Mouse (Mus musculus) embryonic facial prominence, embryonic 11.5 days (tissue): ENCODE measurements around the gene Rpgr. TPM values are rescaled to one million over a fixed set of nuclear protein-coding genes. Genes with fewer than 3 reads are reported as not detected.

Experiments
- ATAC-seq: fragments of 200-750 bp; cut with Nextera tagmentation; replicated peaks from 2 replicates; pipeline ENCODE4 v1.8.0; 2017; ENCODE audit warnings: low read depth; ENCODE audit not compliant: insufficient number of reproducible peaks, low FRiP score, low TSS enrichment
- DNase-seq: peaks from one replicate; pipeline ENCODE4 v3.0.0-alpha.2; 2015; ENCODE audit warnings: low spot score
- H3K27ac ChIP-seq: fragments of 300-500 bp; sonication (generic); replicated peaks from 2 replicates; pipeline ENCODE4 v1.5.1; 2014; ENCODE audit warnings: mild to moderate bottlenecking, low read depth, low read length, control low read depth
- H3K27me3 ChIP-seq: fragments of 300-500 bp; sonication (generic); 2 replicates; pipeline ENCODE4 v1.6.1; 2014; ENCODE audit warnings: mild to moderate bottlenecking, low read length, moderate library complexity, mixed read lengths; ENCODE audit not compliant: control insufficient read depth, insufficient read depth
- H3K36me3 ChIP-seq: fragments of 300-500 bp; sonication (generic); replicated peaks from 2 replicates; pipeline ENCODE4 v1.6.1; 2014; ENCODE audit warnings: low read depth, mild to moderate bottlenecking, low read length, moderate library complexity, mixed read lengths; ENCODE audit not compliant: control insufficient read depth, insufficient read depth
- H3K4me1 ChIP-seq: fragments of 300-500 bp; sonication (generic); 2 replicates; pipeline ENCODE4 v1.6.1; 2014; ENCODE audit warnings: low read length, mixed read lengths; ENCODE audit not compliant: control insufficient read depth, insufficient read depth
- H3K4me2 ChIP-seq: fragments of 300-500 bp; sonication (generic); 2 replicates; pipeline ENCODE4 v1.6.1; 2014; ENCODE audit warnings: low read depth, mild to moderate bottlenecking, control low read depth, low read length, moderate library complexity
- H3K4me3 ChIP-seq: fragments of 300-500 bp; sonication (generic); 2 replicates; pipeline ENCODE4 v1.5.1; 2014; ENCODE audit warnings: low read depth, low read length, control low read depth
- H3K9ac ChIP-seq: fragments of 300-500 bp; sonication (generic); replicated peaks from 2 replicates; pipeline ENCODE4 v1.6.1; 2014; ENCODE audit warnings: mild to moderate bottlenecking, control low read depth, low read length
- H3K9me3 ChIP-seq: fragments of 300-500 bp; sonication (generic); replicated peaks from 2 replicates; pipeline ENCODE4 v1.6.1; 2016; ENCODE audit warnings: mild to moderate bottlenecking, low read length, inconsistent platforms, mixed read lengths; ENCODE audit not compliant: control insufficient read depth
- WGBS: fragments of 180-500 bp; shearing (Covaris S2); extraction: QIAGEN DNeasy Blood & Tissue Kit; methylation state at CpG from one replicate; pipeline ENCODE4 v1.1.7; 2014; 5-methylcytosine and 5-hydroxymethylcytosine counted together
- polyA plus RNA-seq: library from polyadenylated mRNA; unstranded; fragments of >200 nt; fragmentation: Nextera tagmentation; extraction: Ambion mirVana; gene quantifications from 2 replicates; pipeline ENCODE4 v1.2.1, GENCODE M21; 2014

The Rpgr gene
- 32.3 and 33.1 TPM in 2 replicates for polyA plus RNA-seq

- WGBS, result 16% methylated on average over 46 of the region's 47 CpGs
- peak; percentile 98 for ATAC-seq
These were observed at the start of gene Rpgr for GRCm38 (mm10) chrX:10216410-10216949. Gene Rpgr (minus strand): TSS chrX:10216920.

GRCm38 (mm10) chrX:10258260-10258659 lies 41.5 kb upstream of the Rpgr start:
- no peak overlapping the region for H3K4me3 ChIP-seq
- DNase-seq (no peak), ATAC-seq (no peak)
- H3K4me2 ChIP-seq, result no peak overlapping the region
- no peaks in the 10 kb centered on the region for H3K36me3 ChIP-seq
- H3K9me3 ChIP-seq, result no peaks in the 10 kb centered on the region
- no peak overlapping the region for H3K9ac ChIP-seq
- 72% methylated on average over 5 of the region's 5 CpGs for WGBS
- no peaks in the 10 kb centered on the region for H3K4me1 ChIP-seq
- H3K27me3 ChIP-seq, result no peaks in the 10 kb centered on the region
- no peak overlapping the region for H3K27ac ChIP-seq

More at GRCm38 (mm10) chrX:10216410-10216949, at the start of gene Rpgr:
- H3K27me3 ChIP-seq, result no peaks in the 10 kb centered on the region
- no peaks in the 10 kb centered on the region for H3K4me1 ChIP-seq
- peak; percentile 92 for DNase-seq
- peak within 1 kb of the TSS; percentile 46 for H3K4me3 ChIP-seq
- H3K9ac ChIP-seq, result peak within 1 kb of the TSS; percentile 62
- H3K36me3 ChIP-seq, result no peaks in the 10 kb centered on the region
- no peak within 1 kb of the TSS; the same call in 1 of the 2 replicates for H3K27ac ChIP-seq
- peak within 1 kb of the TSS; percentile 32 for H3K4me2 ChIP-seq
- no peaks in the 10 kb centered on the region for H3K9me3 ChIP-seq

- H3K4me2 ChIP-seq, result no peak overlapping the region
- H3K9ac ChIP-seq, result no peak overlapping the region
- H3K36me3 ChIP-seq, result no peaks in the 10 kb centered on the region
- H3K4me1 ChIP-seq, result no peaks in the 10 kb centered on the region
- ATAC-seq (no peak), DNase-seq (no peak)
- no peak overlapping the region for H3K27ac ChIP-seq
- no peaks in the 10 kb centered on the region for H3K9me3 ChIP-seq
- H3K4me3 ChIP-seq, result no peak overlapping the region
- H3K27me3 ChIP-seq, result no peaks in the 10 kb centered on the region
- 88% methylated on average over 1 of the region's 1 CpGs for WGBS
These were observed 41.1 kb upstream of the Rpgr start for GRCm38 (mm10) chrX:10257774-10258173.

GRCm38 (mm10) chrX:10251852-10252504 lies 35.3 kb upstream of the Rpgr start, which contains the start of gene Otc:
Gene Otc (plus strand): TSS chrX:10252305.
- Histone ChIP-seq H3K4me1 (no peaks in the 10 kb centered on the region), H3K4me3 (no peak within 1 kb of the TSS), H3K4me2 (no peak within 1 kb of the TSS), H3K9me3 (no peaks in the 10 kb centered on the region), H3K9ac (no peak within 1 kb of the TSS), H3K36me3 (no peaks in the 10 kb centered on the region), H3K27ac (no peak within 1 kb of the TSS), H3K27me3 (no peaks in the 10 kb centered on the region)
- ATAC-seq (no peak), DNase-seq (no peak)
- WGBS, result 59% methylated on average over 2 of the region's 2 CpGs

- no peak for DNase-seq
These were observed 34.6 kb upstream of the Rpgr start for GRCm38 (mm10) chrX:10251357-10251756.

GRCm38 (mm10) chrX:10243916-10244315 lies 27.2 kb upstream of the Rpgr start:
- no peak overlapping the region for H3K4me2 ChIP-seq
- H3K27me3 ChIP-seq, result no peaks in the 10 kb centered on the region
- no peak overlapping the region for H3K4me3 ChIP-seq
- no peak overlapping the region for H3K9ac ChIP-seq
- ATAC-seq (no peak), DNase-seq (no peak)
- H3K36me3 ChIP-seq, result no peaks in the 10 kb centered on the region
- H3K9me3 ChIP-seq, result no peaks in the 10 kb centered on the region
- 69% methylated on average over 3 of the region's 3 CpGs for WGBS
- no peak overlapping the region for H3K27ac ChIP-seq
- H3K4me1 ChIP-seq, result no peaks in the 10 kb centered on the region

More at GRCm38 (mm10) chrX:10251357-10251756, 34.6 kb upstream of the Rpgr start:
- no peak overlapping the region for H3K9ac ChIP-seq
- H3K36me3 ChIP-seq, result no peaks in the 10 kb centered on the region
- H3K4me2 ChIP-seq, result no peak overlapping the region
- no peak overlapping the region for H3K27ac ChIP-seq
- no peaks in the 10 kb centered on the region for H3K27me3 ChIP-seq
- ATAC-seq, result no peak
- H3K4me1 ChIP-seq, result no peaks in the 10 kb centered on the region
- H3K4me3 ChIP-seq, result no peak overlapping the region
- no peaks in the 10 kb centered on the region for H3K9me3 ChIP-seq

- H3K4me1 ChIP-seq, result no peaks in the 10 kb centered on the region
- DNase-seq (no peak), ATAC-seq (no peak)
- WGBS, result 61% methylated on average over 4 of the region's 4 CpGs
- H3K27me3 ChIP-seq, result no peaks in the 10 kb centered on the region
- no peak overlapping the region for H3K9ac ChIP-seq
- H3K27ac ChIP-seq, result no peak overlapping the region
- no peak overlapping the region for H3K4me2 ChIP-seq
- no peaks in the 10 kb centered on the region for H3K36me3 ChIP-seq
- no peak overlapping the region for H3K4me3 ChIP-seq
- H3K9me3 ChIP-seq, result no peaks in the 10 kb centered on the region
These were observed 22.8 kb upstream of the Rpgr start for GRCm38 (mm10) chrX:10239515-10239914.

GRCm38 (mm10) chrX:10234617-10235016 lies 17.9 kb upstream of the Rpgr start:
- Histone ChIP-seq H3K9ac (no peak overlapping the region), H3K4me3 (no peak overlapping the region), H3K4me2 (no peak overlapping the region), H3K27ac (no peak overlapping the region), H3K4me1 (no peaks in the 10 kb centered on the region), H3K27me3 (no peaks in the 10 kb centered on the region), H3K36me3 (no peaks in the 10 kb centered on the region), H3K9me3 (no peaks in the 10 kb centered on the region)
- DNase-seq (no peak), ATAC-seq (no peak)
- WGBS, result 80% methylated on average over 3 of the region's 3 CpGs
